Mouse (Mus musculus): ENCODE results near the gene Bri3.
A peak's percentile ranks its signal among the peaks of the same experiment; 100 is the strongest.
"Not testable (repeated sequence)": the region's sequence is repeated elsewhere in the genome, so short reads cannot be mapped to it uniquely, and the experiment has no call there.

Gene Bri3

DNA sequence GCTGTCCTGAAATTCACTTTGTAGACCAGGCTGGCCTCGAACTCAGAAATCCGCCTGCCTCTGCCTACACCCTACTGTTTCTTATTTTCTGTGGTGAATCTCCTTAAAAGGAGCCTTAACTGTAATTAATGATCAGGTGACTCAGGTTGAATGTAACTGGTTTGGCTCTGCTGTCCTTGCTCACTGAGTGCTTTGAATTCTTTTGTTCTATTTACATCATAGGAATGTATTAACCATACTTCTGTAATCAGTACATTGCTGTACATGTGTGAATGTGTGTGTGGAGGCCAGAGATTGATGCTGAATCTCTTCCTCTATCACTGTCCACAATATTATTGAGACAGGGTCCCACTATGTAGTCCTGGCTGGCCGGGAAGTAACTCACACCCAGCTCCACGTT, 64.7 kb downstream of the Bri3 start:
- no peak for DNase-seq

DNA sequence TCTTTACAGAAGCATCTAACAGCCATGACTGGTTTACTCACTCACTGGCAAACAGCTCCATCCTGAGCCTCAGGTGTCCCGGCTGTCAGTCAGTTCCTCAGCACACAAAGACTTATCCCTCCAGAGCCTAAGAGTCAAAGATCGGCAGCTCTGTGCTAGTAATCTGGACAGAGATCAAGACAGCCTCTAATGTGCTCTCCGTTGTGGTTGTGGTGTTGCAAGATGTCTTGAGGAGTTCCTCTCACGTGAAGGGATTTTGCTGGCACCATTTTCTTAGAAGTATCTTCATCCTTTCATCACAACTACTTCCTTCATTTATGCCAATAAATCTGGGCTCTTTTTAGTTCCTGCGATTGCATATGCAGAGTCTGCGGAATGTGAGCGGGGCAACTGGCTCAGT, 67.9 kb downstream of the Bri3 start:
- no peak for DNase-seq

GRCm38 (mm10) chr5:144313335-144313734, 69.1 kb downstream of the Bri3 start:
- no peak for DNase-seq

DNA sequence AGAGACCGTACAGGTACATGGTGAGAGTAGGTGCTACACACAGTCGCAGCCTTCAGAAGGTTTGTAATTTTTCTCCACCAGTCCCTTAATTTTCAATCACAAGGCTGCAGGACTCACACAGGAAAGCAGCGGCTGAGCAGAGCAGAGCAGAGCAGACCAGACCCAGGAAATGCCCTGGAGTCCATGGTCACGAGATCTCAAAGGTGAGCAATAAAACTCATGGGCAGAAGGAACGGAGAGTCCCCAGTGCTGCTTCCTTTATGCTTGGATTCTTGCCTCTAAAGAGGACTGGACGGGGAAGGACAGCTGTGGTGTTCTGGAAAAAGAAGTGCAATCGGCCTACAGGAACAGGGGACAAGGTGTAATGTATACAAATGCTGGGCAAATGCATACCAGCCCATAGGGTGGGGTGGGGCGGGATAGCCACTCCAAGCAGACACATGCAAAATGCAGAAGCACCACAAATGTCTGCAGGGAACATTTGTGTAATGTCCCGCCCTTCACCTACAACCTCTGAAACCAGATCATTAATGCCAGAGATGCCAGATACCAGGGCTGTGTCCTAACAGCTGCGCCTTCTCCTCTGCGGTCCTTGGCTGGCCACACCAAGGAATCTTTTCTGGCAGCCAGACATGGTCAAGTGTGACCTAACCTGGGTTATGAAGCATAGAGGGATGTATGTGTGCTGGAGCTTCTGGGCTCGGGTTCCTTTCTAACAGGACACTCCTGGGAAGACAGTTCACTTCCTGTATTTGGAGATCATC, 70.7 kb downstream of the Bri3 start:
- no peak for DNase-seq

DNA sequence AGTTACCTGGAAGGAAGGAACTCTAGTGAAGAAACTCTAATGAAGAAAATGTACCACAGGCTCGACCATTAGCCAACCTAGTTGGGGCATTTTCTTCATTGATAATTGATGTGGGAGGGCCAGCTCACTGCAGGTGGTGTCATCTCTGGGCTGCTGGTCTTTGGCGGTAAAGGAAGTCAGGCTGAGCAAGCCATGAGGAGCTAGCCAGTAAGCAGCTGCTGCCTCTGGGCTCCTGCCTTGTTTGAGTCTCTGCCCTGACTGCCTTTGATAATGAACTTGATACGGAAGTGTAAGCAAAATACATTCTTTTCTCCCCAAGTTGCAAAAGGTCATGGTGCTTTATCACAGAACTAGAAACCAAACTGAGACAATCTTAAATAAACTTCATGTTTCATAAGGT, 72.2 kb downstream of the Bri3 start:
- DNase-seq, result no peak

GRCm38 (mm10) chr5:144317426-144317825, 73.2 kb downstream of the Bri3 start:
- no peak for DNase-seq

DNA sequence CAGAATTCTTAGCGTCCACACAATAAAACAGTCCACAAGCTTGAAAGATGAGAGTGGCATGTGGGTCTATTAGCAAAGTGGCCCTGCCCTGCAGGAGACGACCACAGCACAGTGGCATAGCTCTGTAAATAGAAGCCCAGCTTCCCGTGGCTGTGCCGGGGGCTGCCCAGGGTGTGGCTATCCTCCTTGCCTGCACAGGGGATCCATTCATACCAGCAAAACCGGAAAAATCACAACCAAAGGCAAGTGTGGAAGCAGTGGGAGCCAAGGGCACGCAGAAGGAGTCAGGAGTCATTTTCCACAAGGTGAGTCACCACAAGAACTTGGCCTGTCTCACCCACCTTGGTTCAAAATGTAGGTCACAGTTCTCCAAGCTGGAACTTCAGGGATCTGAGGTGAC, 74.0 kb downstream of the Bri3 start:
- DNase-seq, result no peak

DNA sequence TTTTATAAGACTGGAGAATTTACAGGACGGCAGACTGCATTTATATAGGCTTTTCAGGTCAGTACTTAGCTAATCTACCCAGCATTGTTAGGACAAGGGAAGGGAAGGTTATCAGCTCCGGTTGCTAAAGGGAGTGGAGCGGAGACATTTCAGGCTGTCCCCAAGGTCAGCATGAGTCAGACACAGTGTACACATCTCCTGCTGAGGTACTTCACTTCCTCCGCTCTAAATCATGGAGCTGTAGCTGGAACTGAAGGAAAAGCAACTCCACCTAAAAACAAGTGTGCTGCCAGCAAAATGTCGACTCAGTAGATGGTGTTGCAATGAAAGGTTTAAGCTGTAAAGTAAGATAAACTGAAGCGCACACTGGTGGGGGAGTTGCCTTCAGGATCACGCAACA, 77.4 kb downstream of the Bri3 start:
- DNase-seq, result no peak

DNA sequence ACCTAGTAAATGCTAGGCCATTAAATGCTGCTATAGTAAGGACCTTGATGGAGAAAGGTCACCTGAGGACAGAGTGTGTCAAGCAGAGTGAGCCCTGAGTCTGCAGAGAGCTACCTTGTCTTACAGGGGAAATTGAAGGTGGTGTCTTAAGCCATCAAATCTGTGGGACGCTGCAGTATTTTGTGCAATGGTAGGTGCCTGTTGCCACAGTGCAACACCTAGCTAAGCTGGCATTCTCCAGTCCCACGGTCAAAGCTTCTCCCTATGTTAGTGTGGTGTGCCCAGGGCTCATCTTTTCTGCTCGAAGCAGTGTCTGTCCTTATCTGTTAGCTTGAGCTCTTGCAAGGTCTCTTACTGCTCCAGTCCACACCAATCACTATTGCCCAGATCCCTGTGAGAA, 78.5 kb downstream of the Bri3 start:
- no peak for DNase-seq

GRCm38 (mm10) chr5:144334010-144334409, 89.8 kb downstream of the Bri3 start:
- no peak for DNase-seq

DNA sequence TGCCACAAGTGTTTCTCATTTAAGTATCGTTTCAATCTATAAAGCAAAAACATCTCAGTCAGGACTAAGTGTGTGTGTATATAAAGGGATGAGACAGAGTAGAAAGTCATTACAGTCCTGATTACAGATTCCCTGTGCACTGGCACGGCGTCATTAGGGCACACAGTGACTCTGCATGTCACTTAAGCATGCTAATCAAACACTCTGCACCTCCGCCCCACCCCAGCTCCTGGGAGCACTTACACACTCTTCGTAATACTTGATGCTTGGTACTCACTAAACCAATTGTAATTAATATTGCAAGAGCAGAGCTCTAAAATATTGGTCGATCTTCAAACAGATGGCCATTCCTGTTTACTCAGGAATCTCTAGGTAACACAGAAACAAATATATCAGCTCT, 91.1 kb downstream of the Bri3 start:
- DNase-seq, result not testable (repeated sequence)

DNA sequence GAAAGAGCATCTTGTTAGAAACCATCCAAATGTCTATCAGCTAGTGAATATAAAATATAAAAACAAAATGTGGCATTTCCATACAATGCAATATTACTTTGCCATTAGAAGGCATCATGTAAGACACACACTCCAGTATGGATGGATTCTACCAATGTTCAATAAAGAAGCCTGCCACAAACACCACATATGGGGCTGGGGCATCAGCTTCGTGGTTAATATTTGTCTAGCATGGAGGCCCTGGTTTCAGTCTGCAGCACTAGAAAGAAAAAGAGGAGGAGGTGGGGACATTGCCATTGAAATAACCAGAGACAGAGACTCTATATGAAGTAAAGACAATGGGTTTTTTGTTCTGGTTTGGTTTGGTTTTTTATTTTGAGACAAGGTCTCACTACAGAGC, 94.5 kb downstream of the Bri3 start:
- DNase-seq, result no peak

DNA sequence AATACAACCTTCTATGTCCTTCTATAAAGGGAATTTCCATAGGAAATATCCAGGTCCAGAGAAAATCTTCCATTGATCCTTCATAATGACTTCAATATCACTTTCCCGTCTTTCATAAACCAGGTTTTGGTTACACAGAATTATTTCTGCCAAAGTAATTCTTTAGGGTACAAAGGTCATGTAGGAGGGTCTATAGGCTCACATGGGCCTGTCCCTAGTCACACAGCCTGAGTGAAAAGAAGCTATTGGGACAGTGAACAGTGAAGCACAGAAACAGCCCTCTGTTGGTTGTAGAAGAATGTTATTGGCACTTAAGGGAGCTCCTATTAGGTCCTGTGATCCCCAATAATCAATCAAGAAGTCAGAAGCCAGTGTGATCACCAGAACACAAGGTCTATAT, 96.8 kb downstream of the Bri3 start:
- DNase-seq, result no peak

GRCm38 (mm10) chr5:144344592-144344991, 100.4 kb downstream of the Bri3 start:
- peak; percentile 4 for DNase-seq

DNA sequence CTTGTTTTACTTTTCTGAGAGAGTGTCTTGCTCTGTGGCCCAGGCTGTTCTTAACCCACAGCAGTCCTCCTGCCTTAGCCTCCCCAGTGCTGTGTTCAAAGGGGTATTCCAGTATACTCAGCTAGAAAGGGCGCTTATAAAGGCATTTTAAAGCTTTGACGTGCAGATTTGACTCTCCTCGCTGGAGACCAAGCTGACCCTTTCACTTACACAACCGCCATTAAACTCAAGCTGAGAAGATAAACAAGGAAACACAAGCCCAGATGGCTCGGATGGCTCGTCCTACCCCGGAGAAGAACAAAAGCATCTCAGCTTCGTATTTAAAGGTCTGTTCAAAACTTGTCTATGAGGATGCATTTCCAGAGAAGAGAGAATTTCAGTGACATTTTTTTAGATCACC, 106.9 kb downstream of the Bri3 start:
- DNase-seq, result no peak

DNA sequence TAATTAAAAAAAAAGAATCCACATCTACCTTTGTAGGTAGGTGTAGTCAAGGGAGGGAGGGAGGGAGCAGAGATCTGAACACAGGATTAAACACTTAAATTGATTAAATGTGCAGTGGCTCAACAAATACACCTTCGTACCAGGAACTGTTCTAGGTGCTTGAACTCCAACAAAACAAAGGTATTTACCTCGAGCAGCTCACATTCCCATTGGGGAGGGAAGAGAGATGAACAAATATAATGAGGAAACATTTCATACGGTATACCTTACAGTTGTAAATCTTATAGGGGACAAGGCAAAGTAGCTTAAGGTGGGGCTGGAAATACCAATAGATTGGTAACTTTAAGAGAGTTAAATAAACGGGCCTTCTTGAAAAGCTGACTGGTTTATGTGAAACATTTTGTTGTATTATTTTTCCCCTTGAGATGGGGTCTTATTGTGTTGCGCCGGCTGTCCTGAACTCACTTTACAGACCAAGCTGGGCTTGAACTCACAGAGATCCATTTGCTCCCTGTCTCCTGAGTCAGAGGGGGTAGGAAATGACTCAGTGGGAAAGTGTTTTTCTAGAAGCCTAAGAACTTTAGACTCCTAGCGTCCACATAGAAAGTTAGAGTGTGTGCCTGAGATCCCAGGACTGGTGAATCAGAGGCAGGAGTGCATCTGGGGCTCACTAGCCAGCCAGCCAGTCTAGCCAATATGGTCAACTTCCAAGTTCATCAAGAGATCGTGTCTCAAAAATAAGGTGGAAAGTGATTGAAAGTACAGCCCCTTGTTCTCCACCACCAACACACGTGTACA, 108.2 kb downstream of the Bri3 start:
- no peak for DNase-seq

DNA sequence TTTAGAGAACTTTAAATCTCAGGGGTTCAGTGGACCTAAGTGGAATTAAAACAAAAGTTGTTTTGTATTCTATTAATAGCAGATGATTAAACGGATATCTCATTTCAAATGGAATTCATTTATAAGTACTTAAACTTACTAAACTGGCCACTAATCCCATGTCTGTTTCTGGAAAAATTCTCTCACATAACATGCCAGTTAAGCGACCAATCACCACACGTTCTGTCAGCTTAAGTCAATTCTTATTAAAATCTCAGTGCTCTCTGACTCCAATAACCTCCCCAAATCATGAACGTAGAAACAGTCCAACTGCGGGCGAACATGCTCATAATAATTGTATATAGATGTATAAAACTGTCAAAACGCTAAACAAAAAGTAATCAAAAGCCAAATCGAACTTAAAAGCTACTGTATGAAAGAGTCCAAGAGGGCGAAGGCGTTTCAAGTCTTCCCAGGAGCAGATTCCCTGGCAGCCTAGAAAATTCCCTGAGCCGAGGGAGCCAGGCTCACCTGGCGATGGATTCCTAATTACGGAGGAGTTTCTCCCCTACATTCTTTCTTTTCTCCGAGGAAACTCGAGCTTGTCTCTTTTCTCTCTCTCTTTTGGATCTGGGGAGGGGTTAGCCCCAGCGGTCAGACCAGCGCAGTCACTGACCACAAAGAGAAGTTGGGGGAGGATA, 112.7 kb downstream of the Bri3 start:
- DNase-seq, result no peak

GRCm38 (mm10) chr5:144357551-144357880, 113.3 kb downstream of the Bri3 start:
- DNase-seq, result no peak

DNA sequence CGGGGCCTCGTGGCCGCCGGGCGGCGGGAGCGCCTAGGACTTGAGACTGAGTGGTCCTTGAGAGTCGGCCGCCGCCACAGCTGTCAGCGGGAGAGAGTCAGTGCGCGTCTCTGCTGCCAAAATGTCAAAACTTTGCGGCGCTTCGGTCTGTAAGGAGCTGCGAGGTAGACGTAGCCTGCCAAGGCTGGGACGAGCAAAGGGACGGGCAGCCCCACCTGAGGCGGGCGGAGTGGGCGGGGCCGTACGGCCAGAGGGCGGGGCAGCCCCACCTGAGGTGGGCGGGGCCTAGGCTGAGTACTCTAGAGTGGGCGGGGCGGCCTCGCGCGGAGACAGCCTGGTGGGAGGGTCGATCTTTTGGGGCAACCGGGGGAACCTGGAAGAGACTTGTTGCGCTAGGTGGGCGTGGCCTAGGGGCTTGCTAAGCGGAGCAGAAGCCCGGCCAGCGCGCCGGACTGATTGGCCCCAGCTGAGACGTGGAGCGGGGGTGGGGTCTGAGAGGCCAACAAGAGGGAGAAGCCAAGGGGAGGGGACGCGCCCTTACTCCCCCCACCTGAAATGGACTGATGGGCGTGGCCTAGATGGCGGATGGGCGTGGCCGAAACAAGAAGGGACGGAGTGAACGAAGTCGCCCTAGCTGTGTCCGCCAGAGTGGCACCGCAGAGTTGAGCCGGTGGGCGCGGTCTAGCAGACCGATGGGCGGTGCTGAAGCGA, 113.8 kb downstream of the Bri3 start, which contains the start of gene Baiap2l1:
Gene Baiap2l1 (minus strand): TSS at position 232 of the 711 bp plus-strand sequence.
- peak; percentile 66 for DNase-seq

DNA sequence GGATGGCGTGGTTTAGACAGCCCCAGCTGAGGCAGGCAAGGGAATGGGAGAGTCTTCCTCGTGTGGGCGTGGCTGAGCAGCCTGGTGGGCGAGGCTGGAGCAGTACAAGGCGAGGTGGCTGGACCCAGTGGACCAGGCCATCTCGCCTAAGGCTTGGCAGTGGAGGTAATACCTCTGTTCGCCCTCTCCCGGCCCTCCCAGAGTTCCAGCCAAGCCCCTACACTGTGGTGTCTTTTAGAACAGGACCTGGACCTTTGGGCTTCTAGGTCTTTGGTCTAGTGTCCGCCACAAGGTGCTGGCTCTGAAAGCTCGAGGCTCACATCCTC, 114.3 kb downstream of the Bri3 start:
- DNase-seq, result no peak

DNA sequence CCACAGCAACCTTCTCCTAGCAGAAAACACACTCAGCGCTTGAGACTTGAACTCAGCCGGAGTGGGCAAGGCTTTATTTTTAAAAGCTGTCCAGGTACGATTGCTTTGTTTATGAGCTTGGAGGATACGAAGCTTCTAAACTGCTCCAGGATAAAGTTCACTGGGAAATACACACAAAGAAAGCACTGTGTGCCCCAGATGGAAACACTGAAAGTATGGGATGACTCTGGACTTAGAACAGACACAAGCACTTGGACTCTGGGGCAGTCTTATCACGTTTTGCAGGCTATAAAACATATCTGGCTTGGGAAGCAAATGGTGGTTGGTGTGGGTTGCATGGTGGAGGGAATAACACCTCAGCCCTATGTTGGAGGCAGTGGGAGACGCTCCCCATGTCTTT, 115.6 kb downstream of the Bri3 start:
- no peak for DNase-seq

DNA sequence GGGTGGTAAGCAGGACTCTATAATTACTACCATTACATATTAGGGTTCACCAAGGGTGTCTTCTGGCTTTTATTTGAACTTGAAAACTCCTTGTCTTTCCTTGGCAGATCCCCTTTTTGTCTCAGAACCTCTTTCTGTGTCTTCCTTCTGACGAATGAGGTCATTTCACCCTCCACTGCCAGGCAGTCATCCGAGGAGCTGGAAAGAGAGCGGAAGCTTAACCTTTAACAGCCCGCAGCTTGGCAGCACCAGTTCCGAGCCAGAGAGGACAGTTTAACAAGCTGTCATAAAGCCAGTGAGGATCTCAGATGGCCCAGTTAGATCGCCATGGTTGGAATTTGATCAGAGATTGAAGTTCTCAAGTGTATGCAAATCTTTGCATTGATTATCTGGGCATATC, 116.1 kb downstream of the Bri3 start:
- DNase-seq, result no peak

DNA sequence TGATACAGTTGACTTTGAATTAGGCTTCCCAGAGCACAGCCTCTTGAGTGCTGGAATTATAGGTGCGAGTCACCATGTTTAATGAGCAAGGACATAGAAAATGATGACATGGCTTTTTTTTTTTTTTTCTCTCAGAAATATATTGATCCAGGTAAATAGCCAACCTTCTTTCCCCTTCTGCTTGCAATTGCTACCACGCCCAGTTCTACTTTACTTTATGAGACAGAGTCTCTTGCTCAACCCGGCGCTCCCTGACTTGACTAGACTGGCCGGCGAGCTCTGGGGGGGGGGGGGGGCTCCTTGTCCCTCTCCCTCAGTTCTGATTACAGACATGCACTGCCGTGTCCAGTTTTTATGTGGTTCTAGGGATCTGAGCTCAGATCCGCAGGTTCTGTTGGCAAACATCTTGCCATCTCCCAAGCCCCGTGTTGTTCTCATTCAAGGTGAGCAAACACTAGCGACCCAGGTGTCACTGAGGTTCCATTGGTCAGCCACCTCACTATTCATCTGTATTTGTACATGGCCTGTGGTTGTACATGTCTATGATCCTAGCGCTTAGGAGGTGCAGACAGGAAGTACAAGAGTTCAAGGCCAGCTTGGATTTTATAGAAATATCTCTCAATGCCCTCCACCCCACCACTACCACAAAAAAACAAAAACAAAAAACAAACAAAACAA, 120.6 kb downstream of the Bri3 start:
- no peak for DNase-seq
